Mouse (Mus musculus): ENCODE results near the gene Sh3bp5l.

DNA sequence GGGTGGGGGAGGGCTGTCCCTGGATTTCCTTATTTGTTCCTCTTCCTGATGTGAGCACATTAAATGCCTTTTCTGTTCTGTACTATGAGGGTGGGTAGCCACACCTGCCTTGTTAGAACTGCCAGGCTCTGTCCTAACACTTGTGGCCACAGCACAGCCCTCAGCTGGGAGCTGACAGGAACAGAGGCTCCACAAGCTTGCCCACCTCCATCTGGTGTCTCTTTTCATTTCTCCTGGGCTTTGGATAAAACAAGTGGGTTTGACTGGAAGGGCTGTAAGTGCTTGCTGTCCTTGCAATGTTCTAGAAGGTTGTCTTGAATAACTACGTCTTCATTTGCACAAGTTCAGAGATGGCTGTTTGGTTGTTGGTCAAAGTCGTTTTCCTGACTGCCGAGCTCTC, 24.4 kb downstream of the Sh3bp5l start:
- no peak for TF ChIP-seq GATA1 (IDR thresholded peaks at IDR 0.05; ENCODE audit: low read length)
- no peak for TF ChIP-seq TAL1 (IDR thresholded peaks at IDR 0.05; ENCODE audit: low read length)
